Mouse (Mus musculus) limb, embryonic 11.5 days (tissue): Measurements from ENCODE around the gene Hsd11b2. TPM values are rescaled to one million over a fixed set of nuclear protein-coding genes. Genes with fewer than 3 reads are reported as not detected.

Experiments
- polyA plus RNA-seq: library from polyadenylated mRNA; unstranded; fragments of >200 nt; fragmentation: Nextera tagmentation; extraction: Ambion mirVana; gene quantifications from 2 replicates; pipeline ENCODE4 v1.2.1, GENCODE M21; 2014

The Hsd11b2 gene
- polyA plus RNA-seq, 1 experiment from 2014 or later = 71.0 TPM

Other genes with a start within 250 kb of the Hsd11b2 start
- not detected in 2 replicates for gene Hsf4, start 249.0 kb upstream of the Hsd11b2 start, polyA plus RNA-seq
- 1.0 and 1.2 TPM in 2 replicates for gene Nol3, start 242.6 kb upstream of the Hsd11b2 start, polyA plus RNA-seq
- 17.5 and 17.9 TPM in 2 replicates for gene 4931428F04Rik, start 228.9 kb upstream of the Hsd11b2 start, polyA plus RNA-seq
- 6.6 and 8.6 TPM in 2 replicates for gene Exoc3l, start 222.7 kb upstream of the Hsd11b2 start, polyA plus RNA-seq
- 132 and 136 TPM in 2 replicates for gene E2f4, start 221.1 kb upstream of the Hsd11b2 start, polyA plus RNA-seq
- gene Elmo3, start 213.2 kb upstream of the Hsd11b2 start, polyA plus RNA-seq = 2.6 and 3.7 TPM in 2 replicates
- 0.64 and 0.92 TPM in 2 replicates for gene Lrrc29, start 192.5 kb upstream of the Hsd11b2 start, polyA plus RNA-seq
- gene Tmem208, start 192.4 kb upstream of the Hsd11b2 start, polyA plus RNA-seq = 87.5 and 99.0 TPM in 2 replicates
- 3.4 and 3.7 TPM in 2 replicates for gene Fhod1, start 170.8 kb upstream of the Hsd11b2 start, polyA plus RNA-seq
- gene Slc9a5, start 169.9 kb upstream of the Hsd11b2 start, polyA plus RNA-seq = 6.4 and 8.3 TPM in 2 replicates
- gene Plekhg4, start 145.5 kb upstream of the Hsd11b2 start, polyA plus RNA-seq = 0.84 and 0.92 TPM in 2 replicates
- gene Kctd19, start 105.3 kb upstream of the Hsd11b2 start, polyA plus RNA-seq = not detected in 2 replicates
- gene Lrrc36, start 105.2 kb upstream of the Hsd11b2 start, polyA plus RNA-seq = 0.26 TPM in 1 of 2 replicates, not detected in the other
- 15.0 and 17.8 TPM in 2 replicates for gene Tppp3, start 47.2 kb upstream of the Hsd11b2 start, polyA plus RNA-seq
- gene Zdhhc1, start 21.9 kb upstream of the Hsd11b2 start, polyA plus RNA-seq = 19.6 and 24.0 TPM in 2 replicates
- 71.7 and 81.5 TPM in 2 replicates for gene Atp6v0d1, start 47.3 kb downstream of the Hsd11b2 start, polyA plus RNA-seq
- gene Ripor1, start 86.5 kb downstream of the Hsd11b2 start, polyA plus RNA-seq = 13.1 and 14.1 TPM in 2 replicates
- 128 and 131 TPM in 2 replicates for gene Ctcf, start 117.8 kb downstream of the Hsd11b2 start, polyA plus RNA-seq
- gene Agrp, start 118.6 kb downstream of the Hsd11b2 start, polyA plus RNA-seq = 0.73 and 1.6 TPM in 2 replicates
- 0.45 and 0.73 TPM in 2 replicates for gene Carmil2, start 167.5 kb downstream of the Hsd11b2 start, polyA plus RNA-seq
- gene Acd, start 182.3 kb downstream of the Hsd11b2 start, polyA plus RNA-seq = 68.9 and 71.5 TPM in 2 replicates
- gene Pard6a, start 182.4 kb downstream of the Hsd11b2 start, polyA plus RNA-seq = 14.6 TPM in 2 replicates
- gene 4933405L10Rik, start 188.9 kb downstream of the Hsd11b2 start, polyA plus RNA-seq = 0.12 TPM in 1 of 2 replicates, not detected in the other
- gene Enkd1, start 189.5 kb downstream of the Hsd11b2 start, polyA plus RNA-seq = 42.3 and 44.3 TPM in 2 replicates
- gene Gfod2, start 239.9 kb downstream of the Hsd11b2 start, polyA plus RNA-seq = 22.8 and 25.8 TPM in 2 replicates